Mouse (Mus musculus): ENCODE measurements around the gene Psmf1. TPM values are rescaled to one million over a fixed set of nuclear protein-coding genes. Genes with fewer than 3 reads are reported as not detected.

The Psmf1 gene
- polyA plus RNA-seq, 1 experiment from 2014 or later = 44.3 TPM

GRCm38 (mm10) chr2:151758806-151759353 lies 14.9 kb upstream of the Psmf1 start:
- no peak overlapping the region for H3K4me3 ChIP-seq (ENCODE audit: low read depth, low read length)
- H3K27ac ChIP-seq (ENCODE audit: low read length) = no peak overlapping the region
- 52% methylated on average over 1 of the region's 1 CpGs for WGBS
- H3K9me3 ChIP-seq (ENCODE audit: control insufficient read depth, low read depth, low read length) = no peaks in the 10 kb centered on the region
- H3K27me3 ChIP-seq (ENCODE audit: control insufficient read depth, insufficient read depth, low read length) = no peaks in the 10 kb centered on the region
- no peaks in the 10 kb centered on the region for H3K36me3 ChIP-seq (ENCODE audit: control insufficient read depth, insufficient read depth, low read length)
- no peak for ATAC-seq (ENCODE audit: insufficient number of reproducible peaks, insufficient read depth, low FRiP score, low read depth)
- H3K4me2 ChIP-seq (replicated peaks; ENCODE audit: low read depth, low read length) = no peak overlapping the region
- H3K9ac ChIP-seq (replicated peaks; ENCODE audit: low read depth, low read length) = no peak overlapping the region
- H3K4me1 ChIP-seq (ENCODE audit: control insufficient read depth, insufficient read depth, low read length) = no peaks in the 10 kb centered on the region

DNA sequence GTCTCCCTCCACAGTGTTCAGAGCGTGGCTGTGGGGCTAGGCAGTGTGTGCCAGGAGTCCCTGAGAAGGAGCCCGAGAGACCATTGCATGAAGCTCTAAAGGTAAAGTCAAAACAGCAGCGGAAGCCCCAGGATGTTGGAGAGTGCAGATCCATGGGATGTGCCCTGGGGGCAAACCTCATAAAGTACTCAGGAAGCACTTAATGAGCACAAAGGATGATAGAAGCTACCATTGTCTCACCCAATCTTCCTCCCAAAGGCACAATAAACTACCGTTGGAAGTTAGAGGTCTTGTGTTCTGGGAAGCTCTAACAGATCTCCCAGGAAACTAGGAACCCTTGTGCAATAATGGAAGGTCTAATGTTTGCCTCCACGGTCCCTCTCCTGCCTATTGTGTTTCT lies 13.5 kb upstream of the Psmf1 start:
- H3K27me3 ChIP-seq (ENCODE audit: control insufficient read depth, insufficient read depth, low read length) = no peaks in the 10 kb centered on the region
- no peaks in the 10 kb centered on the region for H3K36me3 ChIP-seq (ENCODE audit: control insufficient read depth, insufficient read depth, low read length)
- no peaks in the 10 kb centered on the region for H3K4me1 ChIP-seq (ENCODE audit: control insufficient read depth, insufficient read depth, low read length)
- no peak overlapping the region for H3K4me2 ChIP-seq (replicated peaks; ENCODE audit: low read depth, low read length)
- no peak overlapping the region for H3K9ac ChIP-seq (replicated peaks; ENCODE audit: low read depth, low read length)
- H3K4me3 ChIP-seq (ENCODE audit: low read depth, low read length) = no peak overlapping the region
- 76% methylated on average over 5 of the region's 5 CpGs for WGBS
- H3K27ac ChIP-seq (ENCODE audit: low read length) = no peak overlapping the region
- no peaks in the 10 kb centered on the region for H3K9me3 ChIP-seq (ENCODE audit: control insufficient read depth, low read depth, low read length)
- ATAC-seq (ENCODE audit: insufficient number of reproducible peaks, insufficient read depth, low FRiP score, low read depth) = no peak

- H3K4me1 ChIP-seq (ENCODE audit: control insufficient read depth, insufficient read depth, low read length) = no peaks in the 10 kb centered on the region
- no peak overlapping the region for H3K4me2 ChIP-seq (replicated peaks; ENCODE audit: low read depth, low read length)
- H3K36me3 ChIP-seq (ENCODE audit: control insufficient read depth, insufficient read depth, low read length) = no peaks in the 10 kb centered on the region
- H3K4me3 ChIP-seq (ENCODE audit: low read depth, low read length) = no peak overlapping the region
- H3K27me3 ChIP-seq (ENCODE audit: control insufficient read depth, insufficient read depth, low read length) = no peaks in the 10 kb centered on the region
- no peak overlapping the region for H3K27ac ChIP-seq (ENCODE audit: low read length)
- 48% methylated on average over 9 of the region's 9 CpGs for WGBS
- ATAC-seq (ENCODE audit: insufficient number of reproducible peaks, insufficient read depth, low FRiP score, low read depth) = no peak
- no peak overlapping the region for H3K9ac ChIP-seq (replicated peaks; ENCODE audit: low read depth, low read length)
- H3K9me3 ChIP-seq (ENCODE audit: control insufficient read depth, low read depth, low read length) = no peaks in the 10 kb centered on the region
Observed at GRCm38 (mm10) chr2:151756277-151757061, 12.5 kb upstream of the Psmf1 start.

- WGBS = 66% methylated on average over 5 of the region's 5 CpGs
Observed at GRCm38 (mm10) chr2:151751330-151751729, 7.3 kb upstream of the Psmf1 start.

GRCm38 (mm10) chr2:151747847-151748705 lies 4.1 kb upstream of the Psmf1 start:
- WGBS = 39% methylated on average over 19 of the region's 19 CpGs
- peak; percentile 74; the same call in 1 of the 2 replicates for ATAC-seq (ENCODE audit: insufficient number of reproducible peaks, insufficient read depth, low FRiP score, low read depth)
- H3K9ac ChIP-seq (replicated peaks; ENCODE audit: low read depth, low read length) = no peak overlapping the region

More at GRCm38 (mm10) chr2:151751330-151751729, 7.3 kb upstream of the Psmf1 start:
- Histone ChIP-seq H3K27me3 (ENCODE audit: control insufficient read depth, insufficient read depth, low read length) (no peaks in the 10 kb centered on the region), H3K27ac (ENCODE audit: low read length) (no peak overlapping the region), H3K4me2 (replicated peaks; ENCODE audit: low read depth, low read length) (no peak overlapping the region), H3K4me3 (ENCODE audit: low read depth, low read length) (no peak overlapping the region), H3K4me1 (ENCODE audit: control insufficient read depth, insufficient read depth, low read length) (no peaks in the 10 kb centered on the region), H3K36me3 (ENCODE audit: control insufficient read depth, insufficient read depth, low read length) (no peaks in the 10 kb centered on the region), H3K9me3 (ENCODE audit: control insufficient read depth, low read depth, low read length) (no peaks in the 10 kb centered on the region), H3K9ac (replicated peaks; ENCODE audit: low read depth, low read length) (no peak overlapping the region)
- ATAC-seq (ENCODE audit: insufficient number of reproducible peaks, insufficient read depth, low FRiP score, low read depth) = no peak

GRCm38 (mm10) chr2:151742850-151743679 lies 921 bp downstream of the Psmf1 start:
- Histone ChIP-seq H3K27me3 (ENCODE audit: control insufficient read depth, insufficient read depth, low read length) (no peaks in the 10 kb centered on the region), H3K9ac (replicated peaks; ENCODE audit: low read depth, low read length) (no peak overlapping the region), H3K4me2 (replicated peaks; ENCODE audit: low read depth, low read length) (no peak overlapping the region), H3K9me3 (ENCODE audit: control insufficient read depth, low read depth, low read length) (no peaks in the 10 kb centered on the region), H3K4me3 (ENCODE audit: low read depth, low read length) (no peak overlapping the region), H3K4me1 (ENCODE audit: control insufficient read depth, insufficient read depth, low read length) (peaks cover 6% of the 10 kb centered on the region; the same call in 1 of the 2 replicates), H3K36me3 (ENCODE audit: control insufficient read depth, insufficient read depth, low read length) (no peaks in the 10 kb centered on the region), H3K27ac (ENCODE audit: low read length) (no peak overlapping the region)
- 53% methylated on average over 6 of the region's 6 CpGs for WGBS
- ATAC-seq (ENCODE audit: insufficient number of reproducible peaks, insufficient read depth, low FRiP score, low read depth) = no peak

More at GRCm38 (mm10) chr2:151747847-151748705, 4.1 kb upstream of the Psmf1 start:
- Histone ChIP-seq H3K9me3 (ENCODE audit: control insufficient read depth, low read depth, low read length) (no peaks in the 10 kb centered on the region), H3K27me3 (ENCODE audit: control insufficient read depth, insufficient read depth, low read length) (no peaks in the 10 kb centered on the region), H3K4me1 (ENCODE audit: control insufficient read depth, insufficient read depth, low read length) (no peaks in the 10 kb centered on the region), H3K36me3 (ENCODE audit: control insufficient read depth, insufficient read depth, low read length) (no peaks in the 10 kb centered on the region), H3K4me2 (replicated peaks; ENCODE audit: low read depth, low read length) (no peak overlapping the region), H3K27ac (ENCODE audit: low read length) (no peak overlapping the region), H3K4me3 (ENCODE audit: low read depth, low read length) (no peak overlapping the region)

DNA sequence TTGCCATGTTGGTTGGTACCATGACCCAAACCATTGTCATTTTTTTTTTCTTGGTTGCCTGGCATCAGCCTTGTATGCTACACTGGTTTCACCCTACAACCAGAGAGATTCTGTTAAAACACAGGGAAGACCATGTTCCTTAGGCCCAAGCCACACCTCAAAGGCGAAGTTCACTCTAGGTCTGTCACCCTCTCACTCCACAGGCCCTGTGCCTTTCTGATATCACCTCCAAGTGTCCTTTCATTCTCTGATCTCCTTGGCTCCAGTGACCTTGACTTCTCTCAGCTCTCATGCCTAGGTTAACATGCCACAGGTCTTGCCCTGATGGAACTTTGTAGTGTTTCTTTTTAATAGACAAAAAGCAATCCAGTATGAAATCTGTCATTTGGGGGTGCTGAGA lies 1.9 kb downstream of the Psmf1 start:
- 88% methylated on average over 1 of the region's 1 CpGs for WGBS
- no peaks in the 10 kb centered on the region for H3K9me3 ChIP-seq (ENCODE audit: control insufficient read depth, low read depth, low read length)
- no peak for ATAC-seq (ENCODE audit: insufficient number of reproducible peaks, insufficient read depth, low FRiP score, low read depth)

More for the DNA sequence above, 1.9 kb downstream of the Psmf1 start:
- Histone ChIP-seq H3K9ac (replicated peaks; ENCODE audit: low read depth, low read length) (no peak overlapping the region), H3K27ac (ENCODE audit: low read length) (no peak overlapping the region), H3K4me2 (replicated peaks; ENCODE audit: low read depth, low read length) (no peak overlapping the region), H3K4me3 (ENCODE audit: low read depth, low read length) (no peak overlapping the region), H3K36me3 (ENCODE audit: control insufficient read depth, insufficient read depth, low read length) (no peaks in the 10 kb centered on the region), H3K27me3 (ENCODE audit: control insufficient read depth, insufficient read depth, low read length) (no peaks in the 10 kb centered on the region), H3K4me1 (ENCODE audit: control insufficient read depth, insufficient read depth, low read length) (peaks cover 6% of the 10 kb centered on the region; the same call in 1 of the 2 replicates)
